Mouse (Mus musculus): ENCODE measurements at regions not wholly inside any gene's neighbourhood (a gene's known extent, or its start where the extent isn't known, plus 50 kb on each side); places are given as distances from the start of the nearest gene placed in this dataset.

DNA sequence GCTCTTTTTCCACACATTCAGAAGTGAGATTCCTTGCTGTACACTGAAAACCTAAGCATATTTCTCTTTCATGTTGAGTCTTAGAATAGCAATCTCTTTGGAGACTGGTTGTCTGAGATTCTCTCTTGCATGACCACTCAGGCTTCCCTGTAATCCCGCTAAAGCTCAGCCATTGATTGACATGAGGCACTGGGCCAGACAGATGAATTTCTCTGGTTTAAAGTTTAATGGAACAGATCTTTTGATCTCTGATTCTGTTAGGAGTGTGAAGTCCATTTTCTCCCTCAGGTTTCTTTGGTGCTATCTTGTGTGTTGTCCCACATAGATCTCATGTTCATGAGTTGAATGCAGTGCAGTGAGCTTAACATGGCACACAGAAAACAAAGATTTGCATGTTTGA is 435.4 kb upstream of the Gpc5 start:
- TF ChIP-seq CTCF (IDR thresholded peaks at IDR 0.05; ENCODE audit: extremely low read depth, insufficient read length, insufficient replicate concordance, low read depth, low read length) (no peak), POLR2A (IDR thresholded peaks at IDR 0.05; ENCODE audit: low read depth, low read length) (no peak)
